Mouse (Mus musculus): ENCODE data around the gene Sesn3.

The Sesn3 gene

GRCm38 (mm10) chr9:14277365-14277991, 2.6 kb downstream of the Sesn3 start:
- in situ Hi-C loops (cut with MboI, MseI) = loop anchor here (10.0 to 25.0 kb wide), 3 partner anchors 383 to 965 kb away; no protein-coding TSS in a partner anchor

- in situ Hi-C loops (cut with MboI, MseI) = loop anchor here (25.0 kb wide), 1 partner anchor 968 kb away; no protein-coding TSS in a partner anchor
Observed at GRCm38 (mm10) chr9:14280696-14281095, 5.8 kb downstream of the Sesn3 start.

GRCm38 (mm10) chr9:14285036-14285435, 10.2 kb downstream of the Sesn3 start:
- in situ Hi-C loops (cut with MboI, MseI) = loop anchor here (25.0 kb wide), 1 partner anchor 973 kb away; no protein-coding TSS in a partner anchor

- in situ Hi-C loops (cut with MboI, MseI) = loop anchor here (25.0 kb wide), 1 partner anchor 975 kb away; no protein-coding TSS in a partner anchor
Observed at GRCm38 (mm10) chr9:14287234-14287633, 12.4 kb downstream of the Sesn3 start.

- in situ Hi-C loops (cut with MboI, MseI) = loop anchor here (25.0 kb wide), 1 partner anchor 976 kb away; no protein-coding TSS in a partner anchor
Observed at GRCm38 (mm10) chr9:14288500-14288899, 13.6 kb downstream of the Sesn3 start.

GRCm38 (mm10) chr9:14293866-14294265, 19.0 kb downstream of the Sesn3 start:
- in situ Hi-C loops (cut with MboI, MseI) = loop anchor here (25.0 kb wide), 1 partner anchor 982 kb away; no protein-coding TSS in a partner anchor

GRCm38 (mm10) chr9:14295680-14296440, 21.0 kb downstream of the Sesn3 start:
- in situ Hi-C loops (cut with MboI, MseI) = loop anchor here (25.0 kb wide), 1 partner anchor 984 kb away; no protein-coding TSS in a partner anchor

- in situ Hi-C loops (cut with MboI, MseI) = loop anchor here (25.0 kb wide), 1 partner anchor 985 kb away; no protein-coding TSS in a partner anchor
Observed at GRCm38 (mm10) chr9:14297204-14297603, 22.3 kb downstream of the Sesn3 start.

- in situ Hi-C loops (cut with MboI, MseI) = loop anchor here (25.0 kb wide), 1 partner anchor 988 kb away; no protein-coding TSS in a partner anchor
Observed at GRCm38 (mm10) chr9:14299819-14300218, 25.0 kb downstream of the Sesn3 start.

GRCm38 (mm10) chr9:14300795-14301194, 25.9 kb downstream of the Sesn3 start:
- in situ Hi-C loops (cut with MboI, MseI) = no loop called here

- in situ Hi-C loops (cut with MboI, MseI) = no loop called here
Observed at GRCm38 (mm10) chr9:14304262-14304968, 29.5 kb downstream of the Sesn3 start.

GRCm38 (mm10) chr9:14307341-14307740, 32.5 kb downstream of the Sesn3 start:
- in situ Hi-C loops (cut with MboI, MseI) = no loop called here

- in situ Hi-C loops (cut with MboI, MseI) = no loop called here
Observed at GRCm38 (mm10) chr9:14313968-14314367, 39.1 kb downstream of the Sesn3 start.

- in situ Hi-C loops (cut with MboI, MseI) = no loop called here
Observed at GRCm38 (mm10) chr9:14314477-14314876, 39.6 kb downstream of the Sesn3 start.

GRCm38 (mm10) chr9:14316618-14317017, 41.8 kb downstream of the Sesn3 start:
- in situ Hi-C loops (cut with MboI, MseI) = no loop called here

- in situ Hi-C loops (cut with MboI, MseI) = loop anchor here (5.0 kb wide), 1 partner anchor 459 kb away; no protein-coding TSS in a partner anchor
Observed at GRCm38 (mm10) chr9:14335829-14336228, 61.0 kb downstream of the Sesn3 start.

- in situ Hi-C loops (cut with MboI, MseI) = loop anchor here (5.0 kb wide), 1 partner anchor 460 kb away; no protein-coding TSS in a partner anchor
Observed at GRCm38 (mm10) chr9:14336901-14337300, 62.0 kb downstream of the Sesn3 start.

- in situ Hi-C loops (cut with MboI, MseI) = loop anchor here (5.0 kb wide), 1 partner anchor 461 kb away; no protein-coding TSS in a partner anchor
Observed at GRCm38 (mm10) chr9:14338701-14339100, 63.8 kb downstream of the Sesn3 start.

- in situ Hi-C loops (cut with MboI, MseI) = no loop called here
Observed at GRCm38 (mm10) chr9:14342041-14342668, 67.3 kb downstream of the Sesn3 start.

GRCm38 (mm10) chr9:14345866-14346265, 71.0 kb downstream of the Sesn3 start:
- in situ Hi-C loops (cut with MboI, MseI) = loop anchor here (5.0 kb wide), 1 partner anchor 101 kb away; no protein-coding TSS in a partner anchor

- in situ Hi-C loops (cut with MboI, MseI) = loop anchor here (5.0 kb wide), 1 partner anchor 99 kb away; no protein-coding TSS in a partner anchor
Observed at GRCm38 (mm10) chr9:14348416-14348815, 73.5 kb downstream of the Sesn3 start.
